Mouse (Mus musculus) stomach, postnatal 0 days (tissue): ENCODE results near the gene Erich4. TPM values are rescaled to one million over a fixed set of nuclear protein-coding genes. Genes with fewer than 3 reads are reported as not detected.

Experiments
- ATAC-seq: fragments of 200-750 bp; cut with Nextera tagmentation; 2 replicates; pipeline ENCODE4 v1.8.0; 2017; ENCODE audit not compliant: low FRiP score, low TSS enrichment
- DNase-seq: peaks from one replicate; pipeline ENCODE4 v3.0.0-alpha.2; 2016; ENCODE audit warnings: low spot score
- H3K27ac ChIP-seq: fragments of 300-500 bp; sonication (generic); replicated peaks from 2 replicates; pipeline ENCODE4 v1.5.1; 2014; ENCODE audit warnings: mild to moderate bottlenecking, control low read depth
- H3K27me3 ChIP-seq: fragments of 300-500 bp; sonication (generic); 2 replicates; pipeline ENCODE4 v1.6.1; 2014; ENCODE audit warnings: low read length; ENCODE audit not compliant: control insufficient read depth, insufficient read depth
- H3K36me3 ChIP-seq: fragments of 300-500 bp; sonication (generic); 2 replicates; pipeline ENCODE4 v1.6.1; 2014; ENCODE audit warnings: low read length, mixed read lengths; ENCODE audit not compliant: control insufficient read depth, insufficient read depth
- H3K4me1 ChIP-seq: fragments of 300-500 bp; sonication (generic); replicated peaks from 2 replicates; pipeline ENCODE4 v1.6.1; 2014; ENCODE audit warnings: antibody characterized with exemption; ENCODE audit not compliant: control insufficient read depth, insufficient read depth
- H3K4me2 ChIP-seq: fragments of 300-500 bp; sonication (generic); replicated peaks from 2 replicates; pipeline ENCODE4 v1.6.1; 2014; ENCODE audit warnings: low read depth, mild to moderate bottlenecking, control low read depth, moderate library complexity
- H3K4me3 ChIP-seq: fragments of 300-500 bp; sonication (generic); 2 replicates; pipeline ENCODE4 v1.5.1; 2014; ENCODE audit warnings: low read depth, low read length, control low read depth
- H3K9ac ChIP-seq: fragments of 300-500 bp; sonication (generic); 2 replicates; pipeline ENCODE4 v1.6.1; 2014; ENCODE audit warnings: mild to moderate bottlenecking, low read length, control low read depth, mixed read lengths
- H3K9me3 ChIP-seq: fragments of 300-500 bp; sonication (generic); 2 replicates; pipeline ENCODE4 v1.6.1; 2016; ENCODE audit warnings: low read length; ENCODE audit not compliant: control insufficient read depth
- CTCF ChIP-seq: IDR thresholded peaks from 2 replicates; pipeline ENCODE4 v1.5.1; 2016; ENCODE audit warnings: antibody characterized with exemption, low read depth, mild to moderate bottlenecking, moderate library complexity
- EP300 ChIP-seq: optimal IDR thresholded peaks from 2 replicates; pipeline ENCODE3; 2016; ENCODE audit warnings: antibody characterized with exemption
- WGBS: fragments of 180-500 bp; shearing (Covaris S2); extraction: QIAGEN DNeasy Blood & Tissue Kit; methylation state at CpG from one replicate; pipeline ENCODE4 v1.1.7; 2014; 5-methylcytosine and 5-hydroxymethylcytosine counted together
- polyA plus RNA-seq: library from polyadenylated mRNA; unstranded; fragments of >200 nt; fragmentation: Nextera tagmentation; extraction: Ambion mirVana; gene quantifications from 2 replicates; pipeline ENCODE4 v1.2.1, GENCODE M21; 2015

The Erich4 gene
- polyA plus RNA-seq, 1 experiment from 2014 or later = not detected

GRCm38 (mm10) chr7:25626509-25627430 lies 11.1 kb upstream of the Erich4 start, which contains the start of gene B3gnt8:
B3gnt8 (plus strand) TSS chr7:25626654.
- DNase-seq (peak; percentile 79), ATAC-seq (peak; percentile 77)
- H3K4me3 ChIP-seq = peak within 1 kb of the TSS; percentile 48
- H3K9me3 ChIP-seq = no peaks in the 10 kb centered on the region
- TF ChIP-seq CTCF = no peak
- TF ChIP-seq EP300 = peak; percentile 4
- 10% methylated on average over 29 of the region's 29 CpGs for WGBS
- H3K4me1 ChIP-seq = no peaks in the 10 kb centered on the region
- peak within 1 kb of the TSS; percentile 62 for H3K4me2 ChIP-seq
- no peaks in the 10 kb centered on the region for H3K27me3 ChIP-seq
- peak within 1 kb of the TSS; percentile 78 for H3K27ac ChIP-seq
- H3K36me3 ChIP-seq = peaks cover 16% of the 10 kb centered on the region
- peak within 1 kb of the TSS; percentile 59 for H3K9ac ChIP-seq

GRCm38 (mm10) chr7:25625594-25626250 lies 10.0 kb upstream of the Erich4 start:
- DNase-seq = peak; percentile 45
- TF ChIP-seq CTCF = peak; percentile 70
- TF ChIP-seq EP300 = no peak
- no peak overlapping the region for H3K9ac ChIP-seq
- H3K27me3 ChIP-seq = no peaks in the 10 kb centered on the region
- H3K27ac ChIP-seq = no peak overlapping the region; the same call in 1 of the 2 replicates
- no peak for ATAC-seq
- no peaks in the 10 kb centered on the region for H3K4me1 ChIP-seq
- no peaks in the 10 kb centered on the region for H3K9me3 ChIP-seq
- H3K4me2 ChIP-seq = no peak overlapping the region
- peaks cover 10% of the 10 kb centered on the region for H3K36me3 ChIP-seq
- no peak overlapping the region for H3K4me3 ChIP-seq
- 73% methylated on average over 10 of the region's 10 CpGs for WGBS

- TF ChIP-seq CTCF (no peak), EP300 (no peak)
- Histone ChIP-seq H3K4me2 (no peak overlapping the region), H3K9me3 (no peaks in the 10 kb centered on the region), H3K36me3 (peaks cover 4% of the 10 kb centered on the region; the same call in 1 of the 2 replicates), H3K27ac (no peak overlapping the region), H3K4me3 (no peak overlapping the region), H3K27me3 (no peaks in the 10 kb centered on the region), H3K9ac (no peak overlapping the region), H3K4me1 (no peaks in the 10 kb centered on the region)
- no peak for DNase-seq
- WGBS = 73% methylated on average over 5 of the region's 5 CpGs
- ATAC-seq = no peak
Observed at GRCm38 (mm10) chr7:25624851-25625250, 9.2 kb upstream of the Erich4 start.

GRCm38 (mm10) chr7:25623857-25624370 lies 8.2 kb upstream of the Erich4 start:
- DNase-seq (no peak), ATAC-seq (no peak)
- Histone ChIP-seq H3K9me3 (no peaks in the 10 kb centered on the region), H3K27ac (no peak overlapping the region), H3K4me3 (no peak overlapping the region), H3K27me3 (no peaks in the 10 kb centered on the region), H3K9ac (no peak overlapping the region), H3K4me2 (no peak overlapping the region), H3K36me3 (no peaks in the 10 kb centered on the region; the same call in 1 of the 2 replicates), H3K4me1 (no peaks in the 10 kb centered on the region)
- 89% methylated on average over 11 of the region's 11 CpGs for WGBS
- TF ChIP-seq EP300 (no peak), CTCF (no peak)

- no peak for ATAC-seq
- TF ChIP-seq EP300 = no peak
- H3K4me2 ChIP-seq = no peak overlapping the region
Observed at GRCm38 (mm10) chr7:25620751-25621150, 5.1 kb upstream of the Erich4 start.

More at GRCm38 (mm10) chr7:25620751-25621150, 5.1 kb upstream of the Erich4 start:
- no peak for DNase-seq
- H3K27ac ChIP-seq = no peak overlapping the region
- H3K9me3 ChIP-seq = no peaks in the 10 kb centered on the region
- no peaks in the 10 kb centered on the region; the same call in 1 of the 2 replicates for H3K36me3 ChIP-seq
- no peak overlapping the region for H3K4me3 ChIP-seq
- 92% methylated on average over 11 of the region's 11 CpGs for WGBS
- H3K4me1 ChIP-seq = no peaks in the 10 kb centered on the region
- H3K27me3 ChIP-seq = no peaks in the 10 kb centered on the region
- no peak overlapping the region for H3K9ac ChIP-seq
